Mouse (Mus musculus) gastrocnemius, adult 2 months (tissue): ENCODE measurements around the gene Scgb1b19. TPM values are rescaled to one million over a fixed set of nuclear protein-coding genes. Genes with fewer than 3 reads are reported as not detected.
"Not testable (repeated sequence)": the region's sequence is repeated elsewhere in the genome, so short reads cannot be mapped to it uniquely, and the experiment has no call there.

Experiments
- DNase-seq: peaks from one replicate; pipeline ENCODE4 v3.0.0; 2022
- H3K27ac ChIP-seq: fragments of 200-600 bp; 2 replicates; pipeline ENCODE4 v1.8.1; 2022; ENCODE audit warnings: mild to moderate bottlenecking
- H3K4me3 ChIP-seq: fragments of 200-600 bp; 2 replicates; pipeline ENCODE4 v1.8.1; 2022; ENCODE audit warnings: mild to moderate bottlenecking, moderate library complexity
- intact Hi-C: fragments of 180-260 bp; cut with DNase I; formaldehyde crosslinking; loops from one replicate; pipeline ENCODE4 v1.15.1; 2025
- long read RNA-seq, 2 experiments: library from polyadenylated mRNA; stranded (forward); transcript quantifications; one replicate each; pipeline ENCODE4 v2.0.0; 2021
- total RNA-seq, 2 experiments: library from RNA; stranded (reverse); gene quantifications; 2 replicates each; pipeline ENCODE4 v1.2.3; 2021

Gene Scgb1b19
- not detected for total RNA-seq
- long read RNA-seq, experiment 1, result 0 reads
- long read RNA-seq, experiment 2, result 0 reads

- H3K27ac ChIP-seq, H3K4me3 ChIP-seq, DNase-seq, intact Hi-C loops: not testable (repeated sequence)
Measured at GRCm38 (mm10) chr7:33286991-33287390, at the start of gene Scgb1b19. TSS of gene Scgb1b19 (plus strand) at chr7:33287291.

- DNase-seq, H3K27ac ChIP-seq, H3K4me3 ChIP-seq, intact Hi-C loops: not testable (repeated sequence)
Measured at GRCm38 (mm10) chr7:33280238-33280637, 6.9 kb upstream of the Scgb1b19 start, which contains the start of gene Scgb2b19. TSS of gene Scgb2b19 (minus strand) at chr7:33280338.

Other genes starting within 250 kb of the Scgb1b19 start
- not detected for gene Scgb2b17, start 230.7 kb upstream of the Scgb1b19 start, total RNA-seq
- not detected for gene Scgb1b17, start 223.8 kb upstream of the Scgb1b19 start, total RNA-seq
- gene Scgb2b18, start 113.4 kb upstream of the Scgb1b19 start, total RNA-seq, result not detected
- gene Scgb1b18, start 101.7 kb upstream of the Scgb1b19 start, total RNA-seq, result not detected
- not detected for gene Scgb2b19, start 7.0 kb upstream of the Scgb1b19 start, total RNA-seq
- not detected for gene Scgb2b20, start 79.0 kb downstream of the Scgb1b19 start, total RNA-seq
- gene Scgb1b20, start 85.9 kb downstream of the Scgb1b19 start, total RNA-seq, result not detected
- not detected for gene Scgb2b21, start 233.2 kb downstream of the Scgb1b19 start, total RNA-seq